ENCODE assay signal across 11 mouse cellular contexts in the genomic region with DNA sequence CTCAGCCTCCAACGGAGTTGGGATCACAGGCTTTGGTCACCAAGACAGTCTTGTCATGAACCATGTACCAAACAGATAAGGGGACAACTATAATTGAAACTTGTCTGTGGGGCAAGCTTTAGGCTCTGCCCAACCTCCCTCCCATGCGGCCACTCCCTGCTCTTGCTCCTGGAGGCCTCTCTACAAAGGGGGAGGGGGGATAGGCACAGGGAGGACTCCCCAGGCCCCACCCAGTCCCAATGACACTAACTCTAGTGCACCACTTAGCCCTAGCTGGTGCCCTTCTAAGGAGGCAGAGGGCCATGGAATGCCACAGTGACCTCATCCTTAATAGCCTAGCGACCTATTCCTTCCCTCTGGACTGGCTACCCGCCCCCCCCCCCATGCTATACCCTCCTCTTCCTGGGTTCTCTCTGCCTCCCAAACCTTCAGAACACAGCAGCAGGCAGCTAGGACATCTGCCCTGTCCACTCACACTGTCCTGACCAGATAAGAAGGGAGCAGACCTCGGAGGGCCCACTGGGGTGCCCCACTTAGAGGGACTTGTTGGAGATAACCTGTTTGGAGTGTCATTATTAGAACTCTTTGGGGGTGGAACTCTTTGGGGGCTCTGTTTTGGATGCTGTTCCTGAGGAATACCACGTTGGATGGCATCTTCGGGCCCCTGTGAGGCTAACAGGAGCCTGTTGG. TPM values are rescaled to one million over a fixed set of nuclear protein-coding genes. Genes with fewer than 3 reads are reported as not detected.
DNase-seq lines count a peak whose midpoint lies in the region; ATAC-seq and TF ChIP-seq lines count a peak whose summit lies in the region.
"Had no signal": no experiment of that assay in that cellular context is flagged by ENCODE, and none has a peak within 500 bp of the region (broad histone marks: within the 10 kb centered on the region; RNA-seq: fewer than 3 reads in every experiment).

No protein-coding gene starts in this region.

- no peak for TF ChIP-seq POLR2A in lung, adult 2 months (IDR thresholded peaks at IDR 0.05; ENCODE audit: borderline replicate concordance, extremely low read depth, low read depth, low read length)

- no peak for ATAC-seq in forebrain, embryonic 11.5 days (replicated peaks; ENCODE audit: low FRiP score)
- no peak for ATAC-seq in forebrain, embryonic 13.5 days
- peak; percentile 56 for ATAC-seq in megakaryocyte progenitor cell, adult 5-6 weeks (replicated peaks; ENCODE audit: poor library complexity)
- ATAC-seq in cerebellum, adult (ENCODE audit: insufficient number of reproducible peaks, low FRiP score, low TSS enrichment): no peak
- ATAC-seq: midbrain, embryonic 15.5 days had no signal

- H3K4me1 ChIP-seq in forebrain, embryonic 11.5 days (replicated peaks; ENCODE audit: control insufficient read depth, insufficient read depth, low read length): peaks cover 4% of the 10 kb centered on the region; the same call in 1 of the 2 replicates
- peaks cover 12% of the 10 kb centered on the region for H3K4me1 ChIP-seq in forebrain, embryonic 13.5 days
- peaks cover 32% of the 10 kb centered on the region for H3K4me1 ChIP-seq in lung, adult 2 months (ENCODE audit: control insufficient read depth, insufficient read depth, low read length)

- no peak for TF ChIP-seq CTCF in lung, adult 2 months (IDR thresholded peaks at IDR 0.05; ENCODE audit: insufficient read depth, low read length)

- no peak overlapping the region for H3K4me3 ChIP-seq in forebrain, embryonic 11.5 days (ENCODE audit: low read depth, low read length)
- no peak overlapping the region for H3K4me3 ChIP-seq in forebrain, embryonic 13.5 days
- no peak overlapping the region for H3K4me3 ChIP-seq in lung, adult 2 months (replicated peaks; ENCODE audit: extremely low read depth, low read depth, low read length)
- H3K4me3 ChIP-seq: midbrain, embryonic 15.5 days had no signal

- no peak overlapping the region for H3K9ac ChIP-seq in forebrain, embryonic 11.5 days (ENCODE audit: low read length)
- H3K9ac ChIP-seq in forebrain, embryonic 13.5 days: no peak overlapping the region
- H3K9ac ChIP-seq: midbrain, embryonic 15.5 days had no signal

- no peaks in the 10 kb centered on the region for H3K9me3 ChIP-seq in forebrain, embryonic 11.5 days (ENCODE audit: control insufficient read depth, low read length)
- no peaks in the 10 kb centered on the region for H3K9me3 ChIP-seq in forebrain, embryonic 13.5 days (replicated peaks)
- H3K9me3 ChIP-seq: midbrain, embryonic 15.5 days had no signal

- no peaks in the 10 kb centered on the region for H3K36me3 ChIP-seq in forebrain, embryonic 11.5 days (ENCODE audit: control insufficient read depth, insufficient read depth, low read length)
- H3K36me3 ChIP-seq in forebrain, embryonic 13.5 days (ENCODE audit: poor library complexity, severe bottlenecking): no peaks in the 10 kb centered on the region
- H3K36me3 ChIP-seq: midbrain, embryonic 15.5 days had no signal

- 0 out of 2 replicates have a peak overlapping the region, but pooled peaks have one; percentile 25 for H3K27ac ChIP-seq in forebrain, embryonic 11.5 days (ENCODE audit: low read depth, low read length)
- H3K27ac ChIP-seq in forebrain, embryonic 13.5 days: no peak overlapping the region
- H3K27ac ChIP-seq: midbrain, embryonic 15.5 days had no signal

- 79% methylated on average over 7 of the region's 7 CpGs for WGBS in forebrain, embryonic 11.5 days
- WGBS in forebrain, embryonic 13.5 days: 84% methylated on average over 7 of the region's 7 CpGs
- WGBS in lung, adult 2 months: 62% methylated on average over 6 of the region's 7 CpGs

- DNase-seq in forebrain, embryonic 11.5 days (ENCODE audit: low spot score): no peak
- DNase-seq in lung, adult 2 months: peak; percentile 49
- no peak for DNase-seq in lung, postnatal 10 days
- peak; percentile 13 for DNase-seq in induced T-regulatory cell, adult 2 months (ENCODE audit: low read depth)
- no peak for DNase-seq in layer of hippocampus, postnatal 25 days (ENCODE audit: extremely low spot score in 1 of 2, low spot score in 1 of 2)
- DNase-seq: cerebellum, postnatal 10 days; right cerebral cortex, adult 18-20 months had no signal

- H3K27me3 ChIP-seq in forebrain, embryonic 11.5 days (ENCODE audit: control insufficient read depth, insufficient read depth, low read length): peaks cover 15% of the 10 kb centered on the region
- H3K27me3 ChIP-seq in forebrain, embryonic 13.5 days: peaks cover 36% of the 10 kb centered on the region

- no peak overlapping the region for H3K4me2 ChIP-seq in forebrain, embryonic 11.5 days (ENCODE audit: low read depth, low read length, severe bottlenecking)
- H3K4me2 ChIP-seq in forebrain, embryonic 13.5 days: no peak overlapping the region
- H3K4me2 ChIP-seq: midbrain, embryonic 15.5 days had no signal

RNA-seq across cellular contexts. Expression of a gene that starts 4.9 kb away (rescaled TPM):
- 5.8 and 5.9 TPM in 2 replicates for polyA plus RNA-seq in forebrain, embryonic 11.5 days (2014; fragmentation: Nextera tagmentation; extraction: Ambion mirVana)
- 1.4 and 2.0 TPM in 2 replicates for polyA plus RNA-seq in forebrain, embryonic 13.5 days (2015; fragmentation: Nextera tagmentation; extraction: Ambion mirVana)
- polyA plus RNA-seq in lung, adult 2 months (2012; rRNA removed): 192 and 213 TPM in 2 replicates
- total RNA-seq in megakaryocyte progenitor cell, adult 5-6 weeks (2015): 25.8 and 38.5 TPM in 2 replicates
- total RNA-seq in megakaryocyte progenitor cell, adult 5-6 weeks (2017): 15.5 and 22.3 TPM in 2 replicates
- 1 to 10 TPM; 3.6 to 5.7 TPM for total RNA-seq in layer of hippocampus, postnatal 25 days (2021)

RNA-seq across cellular contexts. Expression of a gene that starts 21.6 kb away (rescaled TPM):
- polyA plus RNA-seq in forebrain, embryonic 11.5 days (2014; fragmentation: Nextera tagmentation; extraction: Ambion mirVana): 57.9 and 59.6 TPM in 2 replicates
- polyA plus RNA-seq in forebrain, embryonic 13.5 days (2015; fragmentation: Nextera tagmentation; extraction: Ambion mirVana): 29.1 and 32.3 TPM in 2 replicates
- polyA plus RNA-seq in lung, adult 2 months (2012; rRNA removed): 11.7 and 12.2 TPM in 2 replicates
- total RNA-seq in megakaryocyte progenitor cell, adult 5-6 weeks (2015): 52.4 and 62.0 TPM in 2 replicates
- 40.8 and 49.6 TPM in 2 replicates for total RNA-seq in megakaryocyte progenitor cell, adult 5-6 weeks (2017)
- total RNA-seq in layer of hippocampus, postnatal 25 days (2021): 1 to 10 TPM; 1.1 to 1.6 TPM

RNA-seq across cellular contexts. Expression of a gene that starts 30.5 kb away (rescaled TPM):
- 235 and 251 TPM in 2 replicates for polyA plus RNA-seq in forebrain, embryonic 11.5 days (2014; fragmentation: Nextera tagmentation; extraction: Ambion mirVana)
- polyA plus RNA-seq in forebrain, embryonic 13.5 days (2015; fragmentation: Nextera tagmentation; extraction: Ambion mirVana): 193 and 198 TPM in 2 replicates
- 108 and 109 TPM in 2 replicates for polyA plus RNA-seq in lung, adult 2 months (2012; rRNA removed)
- 258 and 268 TPM in 2 replicates for total RNA-seq in megakaryocyte progenitor cell, adult 5-6 weeks (2015)
- 117 and 152 TPM in 2 replicates for total RNA-seq in megakaryocyte progenitor cell, adult 5-6 weeks (2017)
- 10 to 100 TPM; 62.5 to 69.6 TPM for total RNA-seq in layer of hippocampus, postnatal 25 days (2021)

Comparison
In these comparisons a context has a peak if more than half of its experiments do, and no peak if none do; other contexts are left out.
1. DNase-seq: peak in lung, adult 2 months (single experiment) and induced T-regulatory cell, adult 2 months (single experiment); none in forebrain, embryonic 11.5 days (single experiment), lung, postnatal 10 days (single experiment) and layer of hippocampus, postnatal 25 days (0 of 2).
2. RNA of a gene that starts 4.9 kb away (polyA plus RNA-seq): 192 to 213 TPM in lung, adult 2 months; 5.8 to 5.9 TPM in forebrain, embryonic 11.5 days and 1.4 to 2.0 TPM in forebrain, embryonic 13.5 days; every median in the first group is over 10 times any median in the second.